Mouse (Mus musculus): ENCODE data around the gene Itpr1.

- TF ChIP-seq CTCF (IDR thresholded peaks at IDR 0.05; ENCODE audit: insufficient read depth, low read depth, low read length) (no peak), POLR2A (IDR thresholded peaks at IDR 0.05; ENCODE audit: insufficient read depth, low read depth, low read length) (no peak)
These were observed 15.8 kb upstream of the Itpr1 start for GRCm38 (mm10) chr6:108197117-108197516.

All from olfactory bulb, adult 2 months (tissue).